Mouse (Mus musculus): ENCODE measurements around the gene Fndc9. TPM values are rescaled to one million over a fixed set of nuclear protein-coding genes. Genes with fewer than 3 reads are reported as not detected.
A peak's percentile ranks its signal among the peaks of the same experiment; 100 is the strongest.

Fndc9 gene
- total RNA-seq (2014; rRNA removed) (1.8 and 2.2 TPM in 2 replicates), polyA plus RNA-seq (2015; fragmentation: Nextera tagmentation; extraction: Ambion mirVana) (3.8 and 5.0 TPM in 2 replicates)

- no peak for TF ChIP-seq CTCF (IDR thresholded peaks at IDR 0.05; ENCODE audit: low read depth)
- H3K36me3 ChIP-seq (ENCODE audit: insufficient read depth, low read length), result peaks cover 18% of the 10 kb centered on the region
- WGBS, result 23% methylated on average over 11 of the region's 11 CpGs
- no peaks in the 10 kb centered on the region for H3K27me3 ChIP-seq (ENCODE audit: insufficient read depth, low read length)
- peak within 1 kb of the TSS; percentile 73; the same call in 1 of the 2 replicates for H3K27ac ChIP-seq
- no peaks in the 10 kb centered on the region for H3K9me3 ChIP-seq (ENCODE audit: low read length)
- H3K4me3 ChIP-seq (ENCODE audit: low read length), result no peak within 1 kb of the TSS
- ATAC-seq (peak; percentile 81), DNase-seq (ENCODE audit: low spot score) (peak; percentile 72)
- 0 out of 2 replicates have a peak, but pooled peaks cover 3% of the 10 kb centered on the region for H3K4me1 ChIP-seq (ENCODE audit: insufficient read depth, low read length)
- no peak within 1 kb of the TSS for H3K4me2 ChIP-seq (ENCODE audit: low read depth, low read length)
- 0 out of 2 replicates have a peak within 1 kb of the TSS, but pooled peaks have one; percentile 21 for H3K9ac ChIP-seq (replicated peaks; ENCODE audit: low read length)
Measured at GRCm38 (mm10) chr11:46235334-46235733, at the start of gene Fndc9. TSS of gene Fndc9 (plus strand) at chr11:46235531.

GRCm38 (mm10) chr11:46188283-46188682, 47.0 kb upstream of the Fndc9 start:
- no peaks in the 10 kb centered on the region; the same call in 1 of the 2 replicates for H3K36me3 ChIP-seq (ENCODE audit: insufficient read depth, low read length)
- no peaks in the 10 kb centered on the region for H3K27me3 ChIP-seq (ENCODE audit: insufficient read depth, low read length)
- no peaks in the 10 kb centered on the region for H3K9me3 ChIP-seq (ENCODE audit: low read length)
- WGBS, result 57% methylated on average over 2 of the region's 2 CpGs
- TF ChIP-seq CTCF (IDR thresholded peaks at IDR 0.05; ENCODE audit: low read depth), result no peak
- ATAC-seq (no peak), DNase-seq (ENCODE audit: low spot score) (no peak)
- no peak overlapping the region for H3K9ac ChIP-seq (replicated peaks; ENCODE audit: low read length)
- no peak overlapping the region for H3K4me3 ChIP-seq (ENCODE audit: low read length)
- no peak overlapping the region for H3K27ac ChIP-seq
- H3K4me2 ChIP-seq (ENCODE audit: low read depth, low read length), result no peak overlapping the region
- H3K4me1 ChIP-seq (ENCODE audit: insufficient read depth, low read length), result no peaks in the 10 kb centered on the region

GRCm38 (mm10) chr11:46194175-46194574, 41.2 kb upstream of the Fndc9 start:
- H3K27ac ChIP-seq, result no peak overlapping the region
- no peaks in the 10 kb centered on the region for H3K4me1 ChIP-seq (ENCODE audit: insufficient read depth, low read length)
- no peak overlapping the region for H3K4me2 ChIP-seq (ENCODE audit: low read depth, low read length)
- DNase-seq (ENCODE audit: low spot score), result no peak
- H3K36me3 ChIP-seq (ENCODE audit: insufficient read depth, low read length), result peaks cover 37% of the 10 kb centered on the region
- TF ChIP-seq CTCF (IDR thresholded peaks at IDR 0.05; ENCODE audit: low read depth), result no peak
- WGBS, result 85% methylated on average over 4 of the region's 4 CpGs
- H3K27me3 ChIP-seq (ENCODE audit: insufficient read depth, low read length), result no peaks in the 10 kb centered on the region
- no peak overlapping the region for H3K9ac ChIP-seq (replicated peaks; ENCODE audit: low read length)
- no peak for ATAC-seq
- no peaks in the 10 kb centered on the region for H3K9me3 ChIP-seq (ENCODE audit: low read length)
- no peak overlapping the region for H3K4me3 ChIP-seq (ENCODE audit: low read length)

GRCm38 (mm10) chr11:46200664-46201063, 34.7 kb upstream of the Fndc9 start:
- no peaks in the 10 kb centered on the region for H3K27me3 ChIP-seq (ENCODE audit: insufficient read depth, low read length)
- 82% methylated on average over 11 of the region's 11 CpGs for WGBS
- H3K27ac ChIP-seq, result no peak overlapping the region
- no peak for DNase-seq (ENCODE audit: low spot score)
- no peak for TF ChIP-seq CTCF (IDR thresholded peaks at IDR 0.05; ENCODE audit: low read depth)
- no peaks in the 10 kb centered on the region for H3K4me1 ChIP-seq (ENCODE audit: insufficient read depth, low read length)
- no peak overlapping the region for H3K4me2 ChIP-seq (ENCODE audit: low read depth, low read length)
- peaks cover 47% of the 10 kb centered on the region for H3K36me3 ChIP-seq (ENCODE audit: insufficient read depth, low read length)
- no peak for ATAC-seq
- no peak overlapping the region for H3K9ac ChIP-seq (replicated peaks; ENCODE audit: low read length)
- H3K4me3 ChIP-seq (ENCODE audit: low read length), result no peak overlapping the region
- H3K9me3 ChIP-seq (ENCODE audit: low read length), result no peaks in the 10 kb centered on the region

- WGBS, result 70% methylated on average over 20 of the region's 20 CpGs
- ATAC-seq (no peak), DNase-seq (ENCODE audit: low spot score) (no peak)
- H3K4me1 ChIP-seq (ENCODE audit: insufficient read depth, low read length), result no peaks in the 10 kb centered on the region
- no peak overlapping the region for H3K4me3 ChIP-seq (ENCODE audit: low read length)
- H3K27me3 ChIP-seq (ENCODE audit: insufficient read depth, low read length), result no peaks in the 10 kb centered on the region
- peaks cover 43% of the 10 kb centered on the region for H3K36me3 ChIP-seq (ENCODE audit: insufficient read depth, low read length)
- no peak overlapping the region for H3K4me2 ChIP-seq (ENCODE audit: low read depth, low read length)
- no peak overlapping the region for H3K9ac ChIP-seq (replicated peaks; ENCODE audit: low read length)
- no peak for TF ChIP-seq CTCF (IDR thresholded peaks at IDR 0.05; ENCODE audit: low read depth)
- H3K9me3 ChIP-seq (ENCODE audit: low read length), result no peaks in the 10 kb centered on the region
- no peak overlapping the region for H3K27ac ChIP-seq
Measured at GRCm38 (mm10) chr11:46201636-46202546, 33.4 kb upstream of the Fndc9 start.

GRCm38 (mm10) chr11:46202547-46202887, 32.8 kb upstream of the Fndc9 start:
- no peak for ATAC-seq

GRCm38 (mm10) chr11:46204841-46205240, 30.5 kb upstream of the Fndc9 start:
- ATAC-seq (no peak), DNase-seq (ENCODE audit: low spot score) (no peak)
- H3K4me2 ChIP-seq (ENCODE audit: low read depth, low read length), result no peak overlapping the region
- no peak overlapping the region for H3K4me3 ChIP-seq (ENCODE audit: low read length)
- no peak for TF ChIP-seq CTCF (IDR thresholded peaks at IDR 0.05; ENCODE audit: low read depth)
- no peaks in the 10 kb centered on the region for H3K27me3 ChIP-seq (ENCODE audit: insufficient read depth, low read length)
- no peak overlapping the region for H3K9ac ChIP-seq (replicated peaks; ENCODE audit: low read length)
- no peaks in the 10 kb centered on the region for H3K9me3 ChIP-seq (ENCODE audit: low read length)
- H3K27ac ChIP-seq, result no peak overlapping the region
- 82% methylated on average over 9 of the region's 9 CpGs for WGBS
- H3K36me3 ChIP-seq (ENCODE audit: insufficient read depth, low read length), result peaks cover 36% of the 10 kb centered on the region
- no peaks in the 10 kb centered on the region for H3K4me1 ChIP-seq (ENCODE audit: insufficient read depth, low read length)

More at GRCm38 (mm10) chr11:46202547-46202887, 32.8 kb upstream of the Fndc9 start:
- no peak overlapping the region for H3K4me2 ChIP-seq (ENCODE audit: low read depth, low read length)
- H3K4me3 ChIP-seq (ENCODE audit: low read length), result no peak overlapping the region
- WGBS, result 69% methylated on average over 10 of the region's 10 CpGs
- no peak for TF ChIP-seq CTCF (IDR thresholded peaks at IDR 0.05; ENCODE audit: low read depth)
- no peak overlapping the region for H3K9ac ChIP-seq (replicated peaks; ENCODE audit: low read length)
- no peak for DNase-seq (ENCODE audit: low spot score)
- no peaks in the 10 kb centered on the region for H3K4me1 ChIP-seq (ENCODE audit: insufficient read depth, low read length)
- no peaks in the 10 kb centered on the region for H3K27me3 ChIP-seq (ENCODE audit: insufficient read depth, low read length)
- H3K9me3 ChIP-seq (ENCODE audit: low read length), result no peaks in the 10 kb centered on the region
- peaks cover 48% of the 10 kb centered on the region for H3K36me3 ChIP-seq (ENCODE audit: insufficient read depth, low read length)
- no peak overlapping the region for H3K27ac ChIP-seq

All from hindbrain, postnatal 0 days (tissue).